Mouse (Mus musculus): Measurements from ENCODE around the gene Mettl17. TPM values are rescaled to one million over a fixed set of nuclear protein-coding genes. Genes with fewer than 3 reads are reported as not detected.

Gene Mettl17
- 38.5 TPM for polyA plus RNA-seq (2017; shearing (Covaris generic))

GRCm38 (mm10) chr14:51884598-51885331, at the start of gene Mettl17:
TSS of gene Mettl17 (plus strand) at chr14:51884842.

GRCm38 (mm10) chr14:51853399-51853798, 31.2 kb upstream of the Mettl17 start, which contains the start of gene Ear6:
TSS of gene Ear6 (plus strand) at chr14:51853699.

DNA sequence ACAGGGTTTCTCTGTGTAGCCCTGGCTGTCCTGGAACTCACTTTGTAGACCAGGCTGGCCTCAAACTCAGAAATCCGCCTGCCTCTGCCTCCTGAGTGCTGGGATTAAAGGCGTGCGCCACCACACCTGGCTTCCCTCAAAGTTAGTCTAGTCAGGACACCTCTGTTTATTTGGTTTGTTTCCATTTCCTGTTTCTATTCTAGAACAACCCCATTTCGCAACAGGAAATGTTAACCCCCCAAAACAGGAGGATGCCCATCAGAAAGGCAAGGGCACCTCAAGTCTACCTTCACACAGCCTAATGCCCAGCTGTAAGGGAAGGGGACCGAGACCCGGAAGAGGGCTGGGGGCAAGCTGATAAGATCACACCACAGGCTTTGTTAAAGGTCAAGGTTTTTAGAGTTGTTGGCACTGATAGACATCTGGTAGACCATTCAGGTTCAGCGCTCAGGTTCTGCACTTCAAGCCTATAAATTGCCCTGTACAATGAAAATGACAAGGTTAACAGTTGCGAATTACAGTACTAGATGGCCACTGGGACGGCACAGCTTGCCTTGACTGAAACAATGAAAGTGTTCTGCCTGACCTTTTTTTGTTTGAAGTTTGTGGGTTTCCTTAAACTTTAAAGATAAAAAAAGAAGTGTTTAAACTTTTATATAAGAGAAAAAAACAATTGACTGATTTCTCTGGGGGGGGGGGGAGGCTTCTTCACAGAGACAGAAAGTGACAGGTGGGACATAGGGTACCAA, 7.7 kb downstream of the Mettl17 start, which contains the start of gene Slc39a2:
TSS of gene Slc39a2 (plus strand) at position 699 of the 749 bp plus-strand sequence.

DNA sequence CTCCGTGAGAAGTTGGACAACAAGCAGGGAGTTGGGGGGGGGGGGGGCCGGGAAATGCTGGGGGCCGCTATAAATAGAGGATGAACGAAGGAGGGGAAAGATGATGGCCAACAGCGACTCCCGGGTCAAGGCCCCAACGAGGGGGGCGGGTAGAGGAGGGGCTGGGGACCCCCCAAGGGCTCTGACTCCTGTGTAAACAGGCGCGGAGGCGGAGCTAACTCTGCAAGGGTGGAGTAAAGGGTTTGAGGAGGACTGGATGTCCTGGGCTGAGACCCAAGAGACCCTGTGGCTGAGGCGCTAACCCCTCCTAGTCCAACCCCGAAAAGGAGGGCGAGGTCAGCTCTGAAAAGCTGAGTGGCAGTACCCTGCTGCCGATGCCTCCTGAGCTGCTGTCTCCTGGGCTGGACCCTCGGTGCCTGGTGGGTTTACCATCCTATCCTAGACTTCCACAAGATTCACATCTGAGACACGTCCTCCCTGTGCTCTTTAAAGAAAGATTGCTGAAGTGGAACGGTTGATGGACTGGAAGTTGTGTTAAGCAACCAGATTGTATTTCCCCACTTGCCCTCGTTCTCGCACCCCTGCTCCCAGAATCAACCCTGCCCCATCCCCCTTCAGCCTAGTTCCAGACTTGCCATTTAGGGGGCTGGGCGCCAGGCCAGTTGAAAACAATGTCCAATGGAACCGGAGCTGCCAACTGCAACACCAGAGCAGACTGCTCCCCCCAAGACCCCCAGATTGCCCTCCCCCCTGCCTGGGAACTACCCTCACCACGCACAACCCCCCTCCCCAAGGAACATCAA, 29.5 kb downstream of the Mettl17 start, which contains the start of gene Ndrg2:
TSS of gene Ndrg2 (minus strand) at position 199 of the 803 bp plus-strand sequence.

DNA sequence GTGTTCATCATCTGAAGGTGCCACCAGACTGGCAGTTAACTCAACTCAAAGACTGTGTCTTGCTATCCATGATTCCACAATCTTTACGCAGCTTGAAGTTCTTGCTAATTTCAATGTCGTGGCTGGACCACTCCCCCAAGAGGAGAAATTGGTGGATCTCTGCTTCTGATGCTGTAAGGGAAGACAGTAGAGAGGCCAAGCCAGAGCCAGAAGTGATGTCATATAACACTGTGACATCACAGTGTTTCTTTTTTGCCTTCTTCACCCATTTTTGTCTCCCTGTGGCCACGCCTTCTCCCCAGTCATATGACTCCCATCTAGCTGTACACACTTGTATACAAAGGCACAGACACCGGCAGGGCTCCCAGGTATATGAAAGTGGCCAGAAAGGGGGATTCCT, 33.5 kb downstream of the Mettl17 start, which contains the start of gene Tppp2:
TSS of gene Tppp2 (plus strand) at position 301 of the 400 bp plus-strand sequence.

GRCm38 (mm10) chr14:51922571-51922865, 37.9 kb downstream of the Mettl17 start, which contains the start of gene Rnase13:
TSS of gene Rnase13 (minus strand) at chr14:51922773.

Other genes starting within 250 kb of the Mettl17 start
- gene Gm4181, start 249.2 kb upstream of the Mettl17 start, polyA plus RNA-seq (2017; shearing (Covaris generic)), result not detected
- gene Gm17079, start 189.4 kb upstream of the Mettl17 start, polyA plus RNA-seq (2017; shearing (Covaris generic)), result not detected
- not detected for gene Gm5800, start 167.7 kb upstream of the Mettl17 start, polyA plus RNA-seq (2017; shearing (Covaris generic))
- not detected for gene Ang4, start 111.3 kb upstream of the Mettl17 start, polyA plus RNA-seq (2017; shearing (Covaris generic))
- gene AY358078, start 84.8 kb upstream of the Mettl17 start, polyA plus RNA-seq (2017; shearing (Covaris generic)), result not detected
- gene Ear6, start 31.1 kb upstream of the Mettl17 start, polyA plus RNA-seq (2017; shearing (Covaris generic)), result 0.59 TPM
- not detected for gene Slc39a2, start 8.0 kb downstream of the Mettl17 start, polyA plus RNA-seq (2017; shearing (Covaris generic))
- gene Ndrg2, start 29.3 kb downstream of the Mettl17 start, polyA plus RNA-seq (2017; shearing (Covaris generic)), result 11.3 TPM
- gene Tppp2, start 33.6 kb downstream of the Mettl17 start, polyA plus RNA-seq (2017; shearing (Covaris generic)), result not detected
- gene Rnase13, start 37.9 kb downstream of the Mettl17 start, polyA plus RNA-seq (2017; shearing (Covaris generic)), result not detected
- 1.1 TPM for gene Arhgef40, start 99.9 kb downstream of the Mettl17 start, polyA plus RNA-seq (2017; shearing (Covaris generic))
- gene Tmem253, start 130.8 kb downstream of the Mettl17 start, polyA plus RNA-seq (2017; shearing (Covaris generic)), result not detected
- gene Zfp219, start 135.9 kb downstream of the Mettl17 start, polyA plus RNA-seq (2017; shearing (Covaris generic)), result 13.6 TPM
- gene Olfr221, start 157.6 kb downstream of the Mettl17 start, polyA plus RNA-seq (2017; shearing (Covaris generic)), result not detected
- gene Hnrnpc, start 219.2 kb downstream of the Mettl17 start, polyA plus RNA-seq (2017; shearing (Covaris generic)), result 483 TPM
- 7.9 TPM for gene Rpgrip1, start 225.9 kb downstream of the Mettl17 start, polyA plus RNA-seq (2017; shearing (Covaris generic))